ENCODE assay signal across 20 mouse cellular contexts in genomic region chr1:158082181-158082580, GRCm38 (mm10).
"Had no signal": no experiment of that assay in that cellular context is flagged by ENCODE, and none has a peak within 500 bp of the region (broad histone marks: within the 10 kb centered on the region; RNA-seq: fewer than 3 reads in every experiment).

No protein-coding gene starts in this region.

- H3K9me3 ChIP-seq: liver, embryonic 15.5 days; lung, embryonic 15.5 days; midbrain, embryonic 10.5 days; midbrain, embryonic 12.5 days; neural tube, embryonic 13.5 days; neural tube, embryonic 15.5 days had no signal

- H3K27ac ChIP-seq: liver, embryonic 15.5 days; lung, embryonic 15.5 days; midbrain, embryonic 10.5 days; midbrain, embryonic 12.5 days; neural tube, embryonic 13.5 days; neural tube, embryonic 15.5 days had no signal

- H3K4me2 ChIP-seq: liver, embryonic 15.5 days; lung, embryonic 15.5 days; midbrain, embryonic 12.5 days; neural tube, embryonic 13.5 days; neural tube, embryonic 15.5 days had no signal

- ATAC-seq: liver, postnatal 0 days; lung, postnatal 0 days; midbrain, embryonic 16.5 days had no signal

- H3K4me3 ChIP-seq: liver, embryonic 15.5 days; lung, embryonic 15.5 days; midbrain, embryonic 10.5 days; midbrain, embryonic 12.5 days; myocyte; neural tube, embryonic 13.5 days; neural tube, embryonic 15.5 days had no signal

- H3K4me1 ChIP-seq: liver, embryonic 15.5 days; lung, embryonic 15.5 days; midbrain, embryonic 12.5 days; neural tube, embryonic 15.5 days had no signal

- DNase-seq: liver, postnatal 0 days; lung, adult 2 months; lung, postnatal 4 days; midbrain, embryonic 14.5 days; retina, postnatal 1 day; right cerebral cortex, postnatal 14 days; right cerebral cortex, postnatal 4 days; spleen, adult 18-20 months; thymus, adult 2 months; thymus, postnatal 25 days; thymus, postnatal 4 days had no signal

- H3K27me3 ChIP-seq: liver, embryonic 15.5 days; lung, embryonic 15.5 days; midbrain, embryonic 12.5 days; neural tube, embryonic 13.5 days; neural tube, embryonic 15.5 days had no signal

- H3K36me3 ChIP-seq: liver, embryonic 15.5 days; lung, embryonic 15.5 days; midbrain, embryonic 10.5 days; midbrain, embryonic 12.5 days; neural tube, embryonic 13.5 days; neural tube, embryonic 15.5 days had no signal

- H3K9ac ChIP-seq: liver, embryonic 15.5 days; liver, postnatal 0 days; lung, embryonic 15.5 days; midbrain, embryonic 12.5 days; neural tube, embryonic 13.5 days; neural tube, embryonic 15.5 days had no signal
